Mouse (Mus musculus) stomach, postnatal 0 days (tissue): ENCODE measurements around the gene Rassf8.

Experiments
- CTCF ChIP-seq: IDR thresholded peaks from 2 replicates; pipeline ENCODE4 v1.5.1; 2016; ENCODE audit warnings: antibody characterized with exemption, low read depth, mild to moderate bottlenecking, moderate library complexity
- EP300 ChIP-seq: optimal IDR thresholded peaks from 2 replicates; pipeline ENCODE3; 2016; ENCODE audit warnings: antibody characterized with exemption

- no peak for TF ChIP-seq CTCF
- TF ChIP-seq EP300, result no peak
These were observed 106.2 kb downstream of the Rassf8 start for GRCm38 (mm10) chr6:145852708-145853107.
